Mouse (Mus musculus) left cerebral cortex, adult 2 months (tissue): ENCODE measurements at regions not wholly inside any gene's neighbourhood (a gene's known extent, or its start where the extent isn't known, plus 50 kb on each side); places are given as distances from the start of the nearest gene placed in this dataset.

Source experiments
- DNase-seq, 2 experiments: peaks; one replicate each; pipeline ENCODE4 v3.0.0; 2021 to 2022; ENCODE audit warnings: low spot score in 2 of 2, mixed read lengths in 1 of 2; ENCODE audit errors: extremely low spot score in 1 of 2
- H3K27ac ChIP-seq: fragments of 200-600 bp; 2 replicates; pipeline ENCODE4 v1.8.1; 2022
- H3K4me3 ChIP-seq: fragments of 200-600 bp; 2 replicates; pipeline ENCODE4 v1.8.1; 2022
- CTCF ChIP-seq: fragments of 200-600 bp; IDR thresholded peaks from 2 replicates; pipeline ENCODE4 v1.8.1; 2022; ENCODE audit warnings: antibody characterized with exemption, mild to moderate bottlenecking, moderate library complexity
- intact Hi-C: fragments of 180-260 bp; cut with DNase I; formaldehyde crosslinking; loops from one replicate; pipeline ENCODE4 v1.15.1; 2025

- intact Hi-C loops: no loop called here
- no peak overlapping the region for H3K27ac ChIP-seq
- no peak for TF ChIP-seq CTCF
- no peak for DNase-seq
- no peak overlapping the region for H3K4me3 ChIP-seq
Measured at GRCm38 (mm10) chr3:116197966-116198365, 55.3 kb downstream of the Gpr88 start.

GRCm38 (mm10) chr3:116194701-116195100 is 58.6 kb downstream of the Gpr88 start:
- intact Hi-C loops: no loop called here
- Histone ChIP-seq H3K27ac (no peak overlapping the region), H3K4me3 (no peak overlapping the region)
- TF ChIP-seq CTCF: no peak
- no peak for DNase-seq

GRCm38 (mm10) chr3:116191261-116191660 is 61.8 kb upstream of the Vcam1 start:
- H3K27ac ChIP-seq: no peak overlapping the region
- intact Hi-C loops: loop anchor here (2.0 kb wide), 1 partner anchor 62 kb away; the partner anchor contains the start of gene Gpr88
- DNase-seq: no peak
- TF ChIP-seq CTCF: no peak
- H3K4me3 ChIP-seq: no peak overlapping the region

- intact Hi-C loops: loop anchor here (2.0 kb wide), 1 partner anchor 62 kb away; the partner anchor contains the start of gene Gpr88
- Histone ChIP-seq H3K27ac (no peak overlapping the region), H3K4me3 (no peak overlapping the region)
- DNase-seq: no peak
- TF ChIP-seq CTCF: no peak
Measured at GRCm38 (mm10) chr3:116190727-116191126, 61.2 kb upstream of the Vcam1 start.

DNA sequence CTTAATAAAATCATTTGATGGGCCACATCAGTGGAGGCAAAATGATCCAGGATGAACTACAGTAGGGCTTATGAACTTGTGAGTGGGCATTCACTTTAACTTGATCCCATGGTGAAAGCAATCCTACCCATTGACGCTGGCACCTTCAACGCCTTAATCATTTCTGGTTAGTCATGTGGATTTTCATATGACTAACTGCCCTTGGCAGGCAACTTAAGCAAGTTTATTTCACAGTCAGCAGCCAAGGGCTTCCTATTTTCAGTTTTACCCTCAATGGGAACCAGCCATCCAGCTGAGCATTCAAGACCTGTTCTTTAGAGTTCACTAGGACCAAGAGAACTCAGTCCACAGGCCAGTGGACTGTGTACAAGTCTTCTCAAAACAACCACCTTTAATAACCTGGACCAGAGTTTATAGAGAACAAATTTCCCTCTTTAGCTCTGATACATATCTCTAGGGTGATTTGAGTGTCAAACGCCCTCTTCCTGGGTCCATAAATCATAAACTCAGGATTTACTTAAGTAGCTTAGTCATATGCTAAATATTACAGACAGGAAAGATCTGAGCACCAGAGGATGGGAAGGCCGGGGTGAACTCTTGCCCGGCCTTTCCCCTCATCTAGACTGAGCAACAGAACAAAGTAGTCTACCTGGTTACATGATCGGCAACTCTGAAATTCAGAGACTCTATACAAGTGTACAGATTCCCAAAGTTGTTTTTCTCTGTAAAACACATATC is 60.0 kb upstream of the Vcam1 start:
- Histone ChIP-seq H3K27ac (no peak overlapping the region), H3K4me3 (no peak overlapping the region)
- intact Hi-C loops: loop anchor here (2.0 kb wide), 1 partner anchor 63 kb away; the partner anchor contains the start of gene Gpr88
- TF ChIP-seq CTCF: no peak
- DNase-seq: no peak

DNA sequence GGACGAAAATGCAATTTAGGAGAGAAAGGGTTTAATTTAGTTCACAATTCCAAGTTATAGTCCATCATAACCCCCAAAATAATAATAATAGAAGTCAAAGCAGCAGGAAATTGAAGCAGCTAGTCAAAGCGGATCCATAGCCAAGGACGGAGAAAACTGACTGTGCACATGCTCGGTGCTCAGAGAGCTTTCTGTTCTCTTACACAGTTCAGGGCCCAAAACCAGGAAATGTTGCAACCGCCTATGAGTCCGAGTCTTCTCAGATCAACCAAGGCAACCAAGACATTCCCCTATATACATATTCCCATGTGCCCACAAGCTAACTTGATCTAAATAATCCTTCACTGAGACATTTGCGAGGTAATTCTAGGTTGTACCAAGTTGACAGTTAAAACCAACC is 55.7 kb upstream of the Vcam1 start:
- DNase-seq: no peak
- intact Hi-C loops: no loop called here
- Histone ChIP-seq H3K27ac (no peak overlapping the region), H3K4me3 (no peak overlapping the region)
- TF ChIP-seq CTCF: no peak

DNA sequence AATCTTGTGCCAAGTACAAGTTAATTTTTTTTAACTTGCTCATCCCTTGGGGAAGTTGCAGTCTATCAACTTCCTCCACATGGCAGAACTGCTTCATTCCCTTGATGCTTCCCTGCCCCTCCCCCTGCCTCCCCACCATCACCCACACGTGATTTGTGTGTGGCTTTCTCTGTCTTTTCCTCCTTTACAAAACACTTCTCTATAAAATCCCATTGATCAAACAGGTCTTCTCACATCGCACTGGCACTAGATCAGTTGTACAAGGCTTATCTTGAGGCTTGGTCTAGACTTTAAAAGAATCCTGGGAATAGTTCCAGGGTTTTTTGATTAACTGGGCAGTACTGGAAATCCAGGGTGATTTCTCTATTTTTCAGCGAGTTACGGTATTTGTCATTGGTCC is 55.0 kb upstream of the Vcam1 start:
- TF ChIP-seq CTCF: no peak
- Histone ChIP-seq H3K27ac (no peak overlapping the region), H3K4me3 (no peak overlapping the region)
- no peak for DNase-seq
- intact Hi-C loops: no loop called here

DNA sequence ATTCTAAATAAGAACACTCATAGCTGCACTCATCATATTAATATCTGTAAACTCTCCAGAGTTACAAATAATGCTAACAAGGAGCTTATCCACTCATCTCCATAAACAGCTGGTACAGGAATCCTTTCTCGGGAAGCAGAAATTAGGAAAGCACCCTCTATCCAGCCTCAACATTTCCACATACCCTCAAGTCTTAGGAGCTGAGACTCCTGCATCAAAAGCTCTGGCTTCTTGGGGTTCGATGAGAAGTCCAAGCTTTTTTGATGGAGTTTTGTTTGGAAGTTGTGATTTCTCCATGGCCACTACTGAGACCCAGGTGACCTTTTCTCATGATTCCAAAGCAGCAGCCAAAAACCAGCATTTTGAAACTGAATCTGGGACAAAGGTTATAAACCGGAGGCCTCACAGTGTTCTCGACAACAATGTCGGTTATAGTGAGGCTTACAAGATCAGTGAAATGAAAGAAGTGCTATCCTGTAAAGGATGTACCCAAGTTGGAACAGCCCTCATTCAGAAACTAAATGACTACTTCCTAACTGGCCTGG is 50.9 kb upstream of the Vcam1 start:
- intact Hi-C loops: no loop called here
- DNase-seq: no peak
- no peak overlapping the region for H3K4me3 ChIP-seq
- no peak overlapping the region for H3K27ac ChIP-seq
- TF ChIP-seq CTCF: no peak
